ENCODE assay signal across 20 mouse cellular contexts in genomic region chr14:105619449-105619848, GRCm38 (mm10).
"Had no signal": no experiment of that assay in that cellular context is flagged by ENCODE, and none has a peak within 500 bp of the region (broad histone marks: within the 10 kb centered on the region; RNA-seq: fewer than 3 reads in every experiment).

No protein-coding gene starts in this region.

- H3K4me2 ChIP-seq: limb, embryonic 13.5 days; liver, embryonic 13.5 days; lung, embryonic 15.5 days; midbrain, embryonic 12.5 days; midbrain, embryonic 15.5 days; neural tube, embryonic 12.5 days; neural tube, embryonic 15.5 days; stomach, embryonic 15.5 days had no signal

- H3K4me3 ChIP-seq: limb, embryonic 10.5 days; limb, embryonic 13.5 days; liver, embryonic 13.5 days; lung, embryonic 15.5 days; midbrain, embryonic 12.5 days; midbrain, embryonic 15.5 days; neural tube, embryonic 12.5 days; neural tube, embryonic 15.5 days; stomach, embryonic 15.5 days had no signal

- H3K4me1 ChIP-seq: limb, embryonic 13.5 days; liver, embryonic 13.5 days; lung, embryonic 15.5 days; midbrain, embryonic 12.5 days; midbrain, embryonic 15.5 days; neural tube, embryonic 12.5 days; neural tube, embryonic 15.5 days; stomach, embryonic 15.5 days had no signal

- DNase-seq: kidney, adult 18-20 months; kidney, adult 9 months; kidney, postnatal 4 days; liver; liver, embryonic 13.5 days; lung, postnatal 10 days; lung, postnatal 4 days; right cerebral cortex, adult 18-20 months; right cerebral cortex, postnatal 14 days; right cerebral cortex, postnatal 4 days; thymus, adult 18-20 months; thymus, postnatal 36 days had no signal

- H3K9ac ChIP-seq: limb, embryonic 13.5 days; liver, embryonic 13.5 days; lung, embryonic 15.5 days; midbrain, embryonic 12.5 days; midbrain, embryonic 15.5 days; neural tube, embryonic 12.5 days; neural tube, embryonic 15.5 days; stomach, embryonic 15.5 days had no signal

- H3K9me3 ChIP-seq: limb, embryonic 10.5 days; limb, embryonic 13.5 days; liver, embryonic 13.5 days; lung, embryonic 15.5 days; midbrain, embryonic 12.5 days; midbrain, embryonic 15.5 days; neural tube, embryonic 12.5 days; neural tube, embryonic 15.5 days; stomach, embryonic 15.5 days had no signal

- H3K36me3 ChIP-seq: limb, embryonic 10.5 days; limb, embryonic 13.5 days; liver, embryonic 13.5 days; lung, embryonic 15.5 days; midbrain, embryonic 12.5 days; midbrain, embryonic 15.5 days; neural tube, embryonic 12.5 days; neural tube, embryonic 15.5 days; stomach, embryonic 15.5 days had no signal

- H3K27ac ChIP-seq: limb, embryonic 10.5 days; limb, embryonic 13.5 days; liver, embryonic 13.5 days; lung, embryonic 15.5 days; midbrain, embryonic 12.5 days; midbrain, embryonic 15.5 days; neural tube, embryonic 12.5 days; neural tube, embryonic 15.5 days; stomach, embryonic 15.5 days had no signal

- ATAC-seq: midbrain, embryonic 15.5 days had no signal

- H3K27me3 ChIP-seq: limb, embryonic 13.5 days; liver, embryonic 13.5 days; lung, embryonic 15.5 days; midbrain, embryonic 12.5 days; midbrain, embryonic 15.5 days; neural tube, embryonic 12.5 days; neural tube, embryonic 15.5 days; stomach, embryonic 15.5 days had no signal
